Mouse (Mus musculus) C2C12 (cell line): ENCODE data around the gene Bhlhe40.

ENCODE experiments used
- CEBPB ChIP-seq: IDR thresholded peaks from one replicate; pipeline ENCODE4 v1.6.1; 2011; ENCODE audit warnings: low read depth, mild to moderate bottlenecking, control low read depth, moderate library complexity
- CTCF ChIP-seq: IDR thresholded peaks from one replicate; pipeline ENCODE4 v1.5.1; 2011; ENCODE audit not compliant: control insufficient read depth, insufficient read depth, insufficient read length
- FOSL1 ChIP-seq: IDR thresholded peaks from one replicate; pipeline ENCODE4 v1.8.0; 2011; ENCODE audit warnings: mild to moderate bottlenecking, low read length; ENCODE audit not compliant: poor library complexity, insufficient read depth, severe bottlenecking
- MAX ChIP-seq: IDR thresholded peaks from one replicate; pipeline ENCODE4 v1.6.1; 2011; ENCODE audit warnings: mild to moderate bottlenecking, control low read depth
- MYOD1 ChIP-seq: IDR thresholded peaks from one replicate; pipeline ENCODE4 v1.6.1; 2011; ENCODE audit warnings: low read depth; ENCODE audit not compliant: control insufficient read depth, insufficient read length
- MYOG ChIP-seq: IDR thresholded peaks from one replicate; pipeline ENCODE4 v1.6.1; 2011; ENCODE audit not compliant: control insufficient read depth, insufficient read length; ENCODE audit errors: extremely low read depth
- USF1 ChIP-seq: IDR thresholded peaks from one replicate; pipeline ENCODE4 v1.6.1; 2011; ENCODE audit warnings: low read depth, mild to moderate bottlenecking, control low read depth, moderate library complexity

DNA sequence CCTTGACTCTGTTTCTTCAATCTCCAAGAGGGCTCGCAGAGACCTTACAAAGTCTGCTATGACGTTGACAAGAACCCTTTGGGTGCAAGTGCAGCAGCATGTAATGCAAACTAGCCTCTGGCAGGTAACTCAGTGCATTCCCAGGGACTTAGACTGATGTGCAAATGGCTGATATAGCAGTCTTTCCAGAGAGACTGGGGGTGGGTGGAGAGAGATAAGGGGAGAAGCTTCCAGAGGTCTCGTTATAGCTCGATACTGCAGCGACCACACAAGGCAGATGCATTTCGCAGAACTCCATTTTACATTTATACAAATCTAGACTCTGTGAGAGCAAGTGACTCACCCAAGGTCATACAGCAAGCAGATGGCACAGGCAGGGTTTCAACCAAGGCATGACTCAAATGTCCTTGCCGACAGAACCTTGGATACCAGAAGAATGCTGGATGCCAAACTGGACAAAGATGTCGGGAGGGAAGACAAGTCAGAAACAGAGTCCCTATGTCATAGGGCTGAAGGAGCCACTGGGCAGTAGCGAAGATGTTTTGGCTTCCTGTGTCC lies 16.4 kb downstream of the Bhlhe40 start:
- TF ChIP-seq CTCF (no peak), FOSL1 (no peak), USF1 (no peak), MYOD1 (no peak), CEBPB (no peak), MAX (no peak), MYOG (no peak)
